Mouse (Mus musculus): ENCODE measurements around the gene Sugt1.

Gene Sugt1

DNA sequence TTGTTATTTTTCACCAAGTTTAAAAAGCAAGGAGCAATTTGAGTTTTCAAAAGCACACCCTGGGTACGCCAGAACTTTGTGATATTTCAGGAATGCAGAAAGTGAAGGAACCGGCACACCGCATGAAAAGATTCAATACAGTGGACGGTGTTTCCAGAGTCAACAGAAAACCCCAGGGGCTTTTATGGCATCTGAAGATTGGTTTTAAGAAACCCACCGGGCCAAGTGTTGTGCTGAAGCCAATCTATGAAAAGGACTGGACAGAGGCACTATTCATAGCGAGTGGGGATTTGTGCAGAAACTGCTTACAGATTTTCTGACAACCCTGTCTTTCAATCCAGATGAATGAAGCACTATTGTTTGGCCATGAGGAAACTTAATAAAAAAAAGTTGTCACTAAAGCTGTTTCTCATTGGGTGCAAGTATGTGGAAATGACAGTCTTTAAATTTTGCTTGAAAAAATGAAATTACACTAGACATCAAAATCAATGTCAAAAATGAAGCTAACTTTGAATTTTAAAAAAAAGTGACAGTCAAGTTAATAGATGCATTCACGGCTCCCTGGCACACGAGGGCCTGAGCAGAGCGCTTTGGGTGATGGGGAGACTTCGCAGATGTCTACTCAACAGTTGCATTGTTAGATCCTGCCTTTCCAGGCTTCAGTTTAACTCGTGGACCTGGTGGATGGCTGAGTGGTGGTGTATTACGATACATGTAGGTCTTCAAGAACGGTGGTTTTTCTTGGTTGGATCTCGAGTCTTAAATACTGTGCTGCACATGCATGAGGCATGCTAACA lies 90.6 kb downstream of the Sugt1 start:
- peak in 1 of 2 experiments; percentile 16 for DNase-seq (ENCODE audit: low spot score in 2 of 2)

DNA sequence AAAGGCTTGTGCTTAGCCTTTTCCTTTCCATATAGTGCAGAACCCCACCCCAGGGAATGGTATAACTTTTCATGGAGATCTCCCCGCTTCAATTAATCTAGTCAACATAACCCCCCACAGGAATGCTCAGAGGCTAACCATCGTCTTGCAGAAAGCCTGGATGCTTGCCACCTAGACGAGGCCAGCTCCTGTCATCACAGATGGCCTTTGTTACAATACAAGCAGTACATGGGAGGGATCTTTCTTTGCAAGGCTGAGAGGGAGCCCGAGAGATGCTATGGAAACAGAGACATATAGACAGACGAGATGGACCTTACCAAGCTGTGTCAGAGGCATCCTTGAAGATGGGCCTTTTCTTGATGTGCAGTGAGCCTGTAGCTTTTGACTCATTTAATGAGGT lies 93.2 kb downstream of the Sugt1 start:
- DNase-seq (ENCODE audit: low spot score in 2 of 2) = no peak
